Mouse (Mus musculus): ENCODE measurements around the gene Gm49711. TPM values are rescaled to one million over a fixed set of nuclear protein-coding genes. Genes with fewer than 3 reads are reported as not detected.

Gm49711 gene
- polyA plus RNA-seq, 1 experiment, result 0.08 TPM

GRCm38 (mm10) chr16:92036701-92037100 lies 21.4 kb upstream of the Gm49711 start:
- no peaks in the 10 kb centered on the region for H3K4me1 ChIP-seq (ENCODE audit: control insufficient read depth, insufficient read depth, low read length)
- H3K4me3 ChIP-seq (ENCODE audit: insufficient read depth, low read length), result no peak overlapping the region
- H3K27ac ChIP-seq (ENCODE audit: insufficient read depth, low read length), result no peak overlapping the region
- TF ChIP-seq CTCF (IDR thresholded peaks at IDR 0.05; ENCODE audit: extremely low read depth, insufficient read depth, low read length), result no peak
- no peak for TF ChIP-seq POLR2A (IDR thresholded peaks at IDR 0.05; ENCODE audit: extremely low read depth, insufficient read depth, low read length)

GRCm38 (mm10) chr16:92037891-92038607 lies 20.1 kb upstream of the Gm49711 start:
- no peak for TF ChIP-seq POLR2A (IDR thresholded peaks at IDR 0.05; ENCODE audit: extremely low read depth, insufficient read depth, low read length)
- TF ChIP-seq CTCF (IDR thresholded peaks at IDR 0.05; ENCODE audit: extremely low read depth, insufficient read depth, low read length), result no peak
- no peak overlapping the region for H3K27ac ChIP-seq (ENCODE audit: insufficient read depth, low read length)
- H3K4me3 ChIP-seq (ENCODE audit: insufficient read depth, low read length), result no peak overlapping the region
- H3K4me1 ChIP-seq (ENCODE audit: control insufficient read depth, insufficient read depth, low read length), result no peaks in the 10 kb centered on the region

DNA sequence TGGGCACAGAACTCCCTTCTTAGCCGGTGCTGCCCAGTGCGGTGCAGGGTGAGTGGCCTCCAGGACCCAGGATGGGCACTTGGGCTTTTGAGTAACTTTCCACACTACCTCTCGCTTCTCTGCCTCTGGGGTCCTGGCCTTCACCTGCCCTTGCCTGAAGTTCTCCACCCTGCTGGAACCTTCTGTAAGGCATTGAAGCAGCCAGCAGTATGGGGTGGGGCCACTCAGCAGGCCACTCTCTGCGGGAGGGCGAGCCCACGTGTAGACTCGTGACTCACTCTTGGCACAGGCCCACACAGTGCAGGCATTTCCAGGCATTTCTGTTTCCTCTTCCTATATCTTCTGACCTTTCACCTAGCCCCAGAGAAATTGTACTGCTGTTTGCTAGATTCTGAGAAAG lies 18.7 kb upstream of the Gm49711 start:
- Histone ChIP-seq H3K4me1 (ENCODE audit: control insufficient read depth, insufficient read depth, low read length) (no peaks in the 10 kb centered on the region), H3K4me3 (ENCODE audit: insufficient read depth, low read length) (no peak overlapping the region), H3K27ac (ENCODE audit: insufficient read depth, low read length) (no peak overlapping the region)
- TF ChIP-seq CTCF (IDR thresholded peaks at IDR 0.05; ENCODE audit: extremely low read depth, insufficient read depth, low read length), result no peak
- TF ChIP-seq POLR2A (IDR thresholded peaks at IDR 0.05; ENCODE audit: extremely low read depth, insufficient read depth, low read length), result no peak

GRCm38 (mm10) chr16:92039966-92040365 lies 18.1 kb upstream of the Gm49711 start:
- H3K4me1 ChIP-seq (ENCODE audit: control insufficient read depth, insufficient read depth, low read length), result no peaks in the 10 kb centered on the region
- H3K4me3 ChIP-seq (ENCODE audit: insufficient read depth, low read length), result no peak overlapping the region
- H3K27ac ChIP-seq (ENCODE audit: insufficient read depth, low read length), result no peak overlapping the region
- TF ChIP-seq POLR2A (IDR thresholded peaks at IDR 0.05; ENCODE audit: extremely low read depth, insufficient read depth, low read length) (no peak), CTCF (IDR thresholded peaks at IDR 0.05; ENCODE audit: extremely low read depth, insufficient read depth, low read length) (no peak)

DNA sequence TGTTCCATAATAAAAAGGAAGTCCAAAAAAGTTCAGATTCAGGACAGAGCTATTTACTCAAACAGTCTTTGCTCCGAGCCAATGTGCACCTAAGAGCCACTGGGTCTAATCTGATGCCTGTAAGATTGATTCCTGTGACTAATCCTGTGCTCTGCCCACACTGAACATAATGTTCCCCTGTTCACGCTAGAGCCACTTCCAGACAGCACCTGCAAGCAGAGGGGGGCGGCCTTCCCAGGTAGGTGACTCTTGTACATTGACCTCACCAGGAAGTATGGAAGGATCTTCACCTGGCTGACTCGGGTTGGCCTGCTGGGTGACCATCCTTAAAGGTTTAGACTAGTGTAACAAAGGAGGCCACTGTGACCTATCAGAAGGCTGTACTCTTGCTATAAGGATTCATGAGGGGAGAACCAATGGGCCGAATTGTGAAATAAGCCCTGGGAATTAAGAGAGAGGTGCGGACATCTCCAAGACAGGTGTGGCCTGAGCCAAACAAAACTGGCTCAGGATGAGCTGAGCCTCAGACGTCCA lies 6.3 kb upstream of the Gm49711 start:
- Histone ChIP-seq H3K4me1 (ENCODE audit: control insufficient read depth, insufficient read depth, low read length) (no peaks in the 10 kb centered on the region), H3K27ac (ENCODE audit: insufficient read depth, low read length) (no peak overlapping the region), H3K4me3 (ENCODE audit: insufficient read depth, low read length) (no peak overlapping the region)
- TF ChIP-seq POLR2A (IDR thresholded peaks at IDR 0.05; ENCODE audit: extremely low read depth, insufficient read depth, low read length) (no peak), CTCF (IDR thresholded peaks at IDR 0.05; ENCODE audit: extremely low read depth, insufficient read depth, low read length) (no peak)

- TF ChIP-seq POLR2A (IDR thresholded peaks at IDR 0.05; ENCODE audit: extremely low read depth, insufficient read depth, low read length), result no peak
- TF ChIP-seq CTCF (IDR thresholded peaks at IDR 0.05; ENCODE audit: extremely low read depth, insufficient read depth, low read length), result no peak
- no peaks in the 10 kb centered on the region; the same call in 1 of the 2 replicates for H3K4me1 ChIP-seq (ENCODE audit: control insufficient read depth, insufficient read depth, low read length)
- H3K4me3 ChIP-seq (ENCODE audit: insufficient read depth, low read length), result no peak overlapping the region
- H3K27ac ChIP-seq (ENCODE audit: insufficient read depth, low read length), result no peak overlapping the region
These were observed 5.5 kb upstream of the Gm49711 start for GRCm38 (mm10) chr16:92052569-92052968.

- H3K27ac ChIP-seq (ENCODE audit: insufficient read depth, low read length), result no peak overlapping the region
- TF ChIP-seq POLR2A (IDR thresholded peaks at IDR 0.05; ENCODE audit: extremely low read depth, insufficient read depth, low read length) (no peak), CTCF (IDR thresholded peaks at IDR 0.05; ENCODE audit: extremely low read depth, insufficient read depth, low read length) (no peak)
- peaks cover 5% of the 10 kb centered on the region; the same call in 1 of the 2 replicates for H3K4me1 ChIP-seq (ENCODE audit: control insufficient read depth, insufficient read depth, low read length)
- H3K4me3 ChIP-seq (ENCODE audit: insufficient read depth, low read length), result no peak overlapping the region
These were observed 1.4 kb upstream of the Gm49711 start for GRCm38 (mm10) chr16:92056711-92057110.

GRCm38 (mm10) chr16:92057456-92057851 lies 662 bp upstream of the Gm49711 start:
- H3K4me3 ChIP-seq (ENCODE audit: insufficient read depth, low read length), result peak overlapping the region; percentile 57

DNA sequence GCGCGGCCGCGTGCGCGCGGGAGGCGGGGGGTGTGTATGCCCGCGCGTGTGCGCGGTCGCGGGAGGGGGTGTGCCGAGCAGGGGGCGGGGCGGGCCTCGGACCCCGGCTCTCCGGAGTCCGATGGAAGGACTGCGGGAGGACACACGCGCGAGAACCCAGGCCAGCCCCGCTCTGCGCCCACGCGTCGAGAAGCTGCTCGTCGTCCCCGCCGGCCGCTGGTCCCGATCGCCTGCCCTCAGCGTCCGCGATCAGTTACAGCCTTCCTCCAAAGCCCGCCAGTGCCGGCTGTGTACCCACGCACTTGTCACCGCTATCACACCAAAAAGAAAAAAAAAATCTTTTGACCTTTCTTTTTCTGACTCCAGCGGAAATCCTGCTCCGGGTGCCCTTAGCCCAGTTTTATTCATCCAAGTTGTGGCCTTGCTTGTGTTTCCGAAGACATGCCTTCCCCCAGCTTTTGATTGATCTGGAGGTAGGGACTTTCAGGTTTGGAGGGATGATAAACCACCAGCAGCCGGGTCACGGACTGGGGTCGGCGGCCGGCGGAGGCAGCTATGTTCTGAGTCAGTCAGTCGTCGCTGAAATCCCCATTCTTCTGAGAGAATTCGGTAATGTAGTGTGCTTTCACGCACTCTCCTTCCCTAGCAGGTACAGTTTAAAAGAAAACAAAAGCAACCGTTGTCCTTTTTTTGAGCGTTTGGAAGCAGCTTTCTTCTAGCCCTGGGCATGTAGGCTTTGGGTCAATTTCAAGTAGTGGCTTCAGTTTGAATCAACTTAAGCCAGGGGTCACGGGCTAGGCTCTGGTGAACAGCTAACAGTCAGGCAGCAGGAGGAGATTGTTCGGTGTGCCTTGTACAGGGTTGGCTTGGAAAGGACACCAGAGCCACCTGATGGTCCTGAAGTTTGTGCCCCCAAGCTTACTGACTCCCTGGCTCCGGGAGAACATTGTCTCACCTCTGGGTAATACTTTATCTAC lies 816 bp downstream of the Gm49711 start:
- Histone ChIP-seq H3K4me1 (ENCODE audit: control insufficient read depth, insufficient read depth, low read length) (peaks cover 5% of the 10 kb centered on the region; the same call in 1 of the 2 replicates), H3K4me3 (ENCODE audit: insufficient read depth, low read length) (peak overlapping the region; percentile 57), H3K27ac (ENCODE audit: insufficient read depth, low read length) (no peak overlapping the region)
- TF ChIP-seq POLR2A (IDR thresholded peaks at IDR 0.05; ENCODE audit: extremely low read depth, insufficient read depth, low read length) (no peak), CTCF (IDR thresholded peaks at IDR 0.05; ENCODE audit: extremely low read depth, insufficient read depth, low read length) (no peak)

More at GRCm38 (mm10) chr16:92057456-92057851, 662 bp upstream of the Gm49711 start:
- TF ChIP-seq CTCF (IDR thresholded peaks at IDR 0.05; ENCODE audit: extremely low read depth, insufficient read depth, low read length) (no peak), POLR2A (IDR thresholded peaks at IDR 0.05; ENCODE audit: extremely low read depth, insufficient read depth, low read length) (no peak)
- peak overlapping the region; percentile 37 for H3K27ac ChIP-seq (ENCODE audit: insufficient read depth, low read length)
- peaks cover 5% of the 10 kb centered on the region; the same call in 1 of the 2 replicates for H3K4me1 ChIP-seq (ENCODE audit: control insufficient read depth, insufficient read depth, low read length)

Data from cortical plate, adult 2 months (tissue).